Mouse (Mus musculus): ENCODE results near the gene Slc1a1.

The Slc1a1 gene

DNA sequence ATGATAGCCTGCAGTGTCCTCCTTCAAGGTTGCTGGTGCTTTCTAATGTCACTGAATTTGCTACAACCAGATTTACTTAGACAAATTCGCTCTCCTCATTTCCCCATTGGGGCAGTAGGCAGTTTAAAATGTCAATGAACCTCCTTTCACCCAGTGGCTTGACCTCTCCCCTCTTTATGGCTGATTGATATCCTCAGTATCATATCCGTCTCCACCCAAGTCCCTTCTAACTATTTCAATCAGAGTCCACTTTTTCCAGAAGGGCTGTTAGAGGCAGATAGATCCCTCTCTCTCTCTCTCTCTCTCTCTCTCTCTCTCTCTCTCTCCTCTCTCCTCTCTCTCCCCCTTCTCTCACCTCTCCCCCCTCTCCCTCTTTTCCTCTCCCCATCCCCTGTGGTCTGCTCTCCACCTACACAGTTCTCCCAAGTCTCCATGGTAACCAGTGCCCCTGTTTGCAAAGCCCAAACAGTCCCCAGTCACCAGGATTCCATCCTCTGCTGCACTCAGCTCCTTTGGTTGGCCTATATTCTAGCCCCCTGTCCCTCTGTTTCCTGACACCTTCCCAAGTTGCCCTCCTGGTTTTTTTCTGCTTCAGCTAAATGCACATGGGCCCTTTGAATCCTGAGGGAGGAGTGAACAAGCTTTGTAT, 80.9 kb downstream of the Slc1a1 start:
- DNase-seq (ENCODE audit: low read depth, low spot score) = no peak

DNA sequence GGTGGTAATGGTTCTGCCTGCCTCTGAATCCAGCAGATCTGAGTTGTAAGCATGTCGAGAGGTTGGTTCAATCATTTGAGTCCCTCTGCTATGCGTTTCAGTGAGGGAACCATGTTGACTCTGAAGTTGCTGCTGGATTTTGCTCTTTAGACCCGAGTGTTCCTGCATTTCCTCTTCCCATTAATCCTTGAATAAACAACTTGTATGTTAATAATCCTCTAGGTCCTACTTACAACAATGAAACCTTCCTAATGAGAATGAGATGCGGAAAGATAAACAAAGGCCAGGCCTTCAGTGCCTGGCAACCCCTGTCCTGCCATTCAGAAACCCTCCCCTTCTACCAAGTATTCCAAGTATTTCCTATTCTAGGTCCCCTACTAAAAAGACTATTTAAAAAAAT, 81.6 kb downstream of the Slc1a1 start:
- DNase-seq (ENCODE audit: low read depth, low spot score) = no peak

DNA sequence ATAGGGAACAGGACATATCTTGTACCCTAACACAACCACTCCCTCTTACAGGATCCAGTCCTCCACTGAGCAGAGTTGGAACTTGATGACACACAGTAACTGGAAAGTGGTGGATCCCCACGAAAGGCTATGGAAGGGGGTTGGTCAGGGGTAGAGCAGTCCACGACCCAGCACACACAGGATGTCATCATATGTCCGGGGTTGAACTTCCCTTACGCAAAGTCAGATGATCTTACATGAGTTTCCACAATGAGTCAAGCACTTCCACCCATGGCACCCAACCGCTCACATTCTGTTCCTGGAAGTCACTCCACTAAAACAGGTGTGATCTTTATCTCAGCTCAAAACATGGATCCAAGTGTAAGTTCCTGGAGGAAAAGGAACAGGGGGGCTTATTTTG, 83.0 kb downstream of the Slc1a1 start:
- DNase-seq (ENCODE audit: low read depth, low spot score) = no peak

DNA sequence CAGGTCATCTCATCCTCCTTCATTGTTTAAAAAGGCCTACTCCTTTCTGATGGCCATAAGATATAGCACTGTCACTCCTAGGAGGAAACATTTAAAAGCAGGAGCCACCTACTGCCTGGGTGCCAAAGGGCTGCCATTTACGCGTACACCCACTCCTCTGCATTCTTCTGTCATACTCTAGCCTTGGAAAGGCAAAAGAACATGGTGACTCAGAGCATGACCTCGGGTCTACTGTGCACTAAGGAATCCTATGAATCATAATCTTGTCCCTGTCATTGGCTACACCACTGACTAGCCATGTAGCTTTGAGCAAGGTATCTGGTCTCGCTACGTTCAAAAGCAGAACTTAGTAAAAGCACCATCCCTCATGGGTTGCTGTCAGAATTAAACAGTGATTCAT, 91.5 kb downstream of the Slc1a1 start:
- no peak for DNase-seq (ENCODE audit: low read depth, low spot score)

DNA sequence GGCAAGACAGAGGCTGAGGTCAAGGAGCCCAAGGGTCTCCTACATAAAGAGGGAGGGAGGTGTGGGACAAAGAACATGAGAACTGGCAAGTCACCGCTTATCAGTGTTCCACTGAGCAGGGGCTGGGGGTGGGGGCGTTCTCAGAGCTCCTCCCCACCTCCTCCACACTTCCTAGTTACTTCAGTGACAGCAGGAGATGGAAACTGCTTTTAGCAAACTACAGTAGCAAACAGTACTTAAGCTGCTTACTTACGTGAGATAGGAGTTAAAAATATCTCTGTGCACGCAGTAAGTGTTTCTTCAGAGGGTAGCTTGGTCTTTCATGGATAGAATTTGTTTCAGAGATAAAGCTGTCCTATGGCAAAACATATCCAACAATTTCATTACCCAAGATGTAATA, 92.5 kb downstream of the Slc1a1 start:
- DNase-seq (ENCODE audit: low read depth, low spot score) = no peak

DNA sequence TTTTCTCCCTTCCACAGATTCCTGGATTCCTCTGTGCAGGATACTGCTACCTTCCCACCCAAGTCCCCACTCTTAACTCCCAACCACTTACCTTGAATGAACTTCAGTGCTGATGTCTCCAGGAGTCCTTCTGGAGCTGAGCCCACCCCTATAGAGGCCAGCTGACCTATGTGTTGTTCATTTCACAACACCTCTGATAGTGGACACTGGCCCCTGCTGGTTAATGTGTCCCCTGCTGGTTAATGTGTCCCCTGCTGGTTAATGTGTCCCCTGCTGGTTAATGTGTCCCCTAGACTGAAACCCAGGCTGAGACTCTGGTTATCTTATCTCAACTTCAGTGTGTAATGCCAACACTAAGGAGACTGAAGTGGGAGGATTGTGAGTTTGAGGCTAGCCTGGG, 94.2 kb downstream of the Slc1a1 start:
- DNase-seq (ENCODE audit: low read depth, low spot score) = no peak

DNA sequence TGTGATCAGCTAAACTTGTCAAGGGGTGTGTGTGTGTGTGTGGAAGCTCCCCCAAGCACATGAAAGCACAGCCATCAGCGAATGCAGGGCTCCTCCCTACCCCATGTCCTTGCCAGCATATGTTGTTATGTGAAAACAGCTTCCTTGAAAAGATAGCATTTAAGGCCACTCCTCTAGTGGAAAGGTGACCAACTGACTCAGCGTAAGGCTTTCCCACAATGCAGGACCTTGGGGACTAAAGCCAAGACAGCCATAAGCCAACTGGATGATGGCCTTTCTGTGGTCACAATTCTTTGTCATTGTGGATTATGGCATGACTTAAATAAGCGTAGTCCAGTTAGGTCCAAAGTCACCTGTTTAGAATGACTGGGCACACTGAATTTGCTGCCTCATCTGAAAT, 100.0 kb downstream of the Slc1a1 start:
- DNase-seq (ENCODE audit: low read depth, low spot score) = no peak

DNA sequence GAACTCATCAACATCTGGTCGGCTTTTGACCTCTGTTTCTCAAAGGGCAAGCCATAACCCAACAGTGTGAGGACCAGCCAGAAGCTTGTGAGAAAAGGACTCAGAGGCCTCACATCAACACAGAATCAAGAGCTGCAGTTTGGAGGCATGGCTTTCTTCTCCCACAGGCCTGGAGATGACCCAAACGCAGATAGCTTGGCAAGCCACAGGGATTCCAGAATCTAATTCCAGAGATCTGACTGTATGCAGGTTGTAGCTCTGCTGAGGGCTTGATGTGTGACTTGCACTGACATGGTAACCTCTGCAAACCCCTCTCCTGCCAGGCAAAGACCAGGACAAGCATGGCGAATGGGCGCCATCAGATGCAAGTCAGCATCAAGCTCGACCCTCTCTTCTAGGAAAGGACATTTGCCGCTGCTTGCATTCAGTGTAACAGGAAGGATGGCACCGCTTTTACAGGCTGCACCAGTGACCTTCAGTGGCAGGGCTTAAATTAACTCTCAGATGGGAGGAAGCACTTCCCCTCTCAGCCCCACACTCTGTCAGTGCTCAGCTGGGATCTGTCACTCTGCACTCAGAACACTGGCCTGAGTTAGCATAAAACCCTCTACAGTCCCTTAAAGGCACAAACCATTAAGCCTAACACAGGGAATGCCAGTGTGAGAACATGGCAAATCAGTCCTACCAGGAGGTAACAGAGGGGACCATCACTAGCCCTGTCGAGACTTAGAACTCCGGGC, 105.5 kb downstream of the Slc1a1 start:
- DNase-seq (ENCODE audit: low read depth, low spot score) = no peak

DNA sequence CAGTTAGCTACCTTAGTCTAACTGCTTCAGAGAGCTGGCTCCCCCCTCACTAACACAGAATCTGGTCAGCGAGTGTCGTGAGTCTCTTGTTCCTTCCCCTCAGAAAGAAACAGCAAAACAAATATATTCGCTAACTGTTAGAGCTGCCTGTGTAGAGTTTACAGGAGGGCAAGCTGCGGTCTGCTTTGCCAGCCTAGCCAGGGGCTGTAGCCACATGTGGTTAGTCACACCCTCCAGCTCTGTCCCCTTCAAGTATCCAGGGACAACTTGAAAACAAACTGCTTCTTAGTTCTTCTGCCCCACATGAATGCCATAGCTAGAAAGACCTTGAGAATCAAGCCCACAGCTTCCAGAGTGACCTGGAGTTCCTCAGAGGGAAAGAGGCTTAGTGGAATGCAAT, 106.4 kb downstream of the Slc1a1 start:
- no peak for DNase-seq (ENCODE audit: low read depth, low spot score)

DNA sequence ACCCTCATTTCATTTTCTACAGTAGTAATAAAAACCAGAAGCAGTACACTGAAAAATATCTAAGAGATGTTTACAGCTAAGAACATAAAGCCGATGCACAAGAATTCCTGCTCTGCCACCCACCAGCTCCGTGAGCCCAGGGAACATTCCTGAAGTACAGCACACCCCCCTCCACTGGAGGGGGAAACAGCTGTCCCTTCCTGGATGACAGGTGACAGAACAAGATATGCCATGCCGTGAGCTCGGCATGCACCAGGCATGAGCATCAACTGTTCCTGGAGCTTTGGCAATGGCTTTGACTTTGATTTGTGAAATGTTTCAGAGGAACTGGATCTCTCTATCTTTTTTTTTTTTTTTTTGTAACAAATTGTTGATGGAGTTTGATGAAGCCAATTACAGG, 111.9 kb downstream of the Slc1a1 start:
- DNase-seq (ENCODE audit: low read depth, low spot score) = no peak

DNA sequence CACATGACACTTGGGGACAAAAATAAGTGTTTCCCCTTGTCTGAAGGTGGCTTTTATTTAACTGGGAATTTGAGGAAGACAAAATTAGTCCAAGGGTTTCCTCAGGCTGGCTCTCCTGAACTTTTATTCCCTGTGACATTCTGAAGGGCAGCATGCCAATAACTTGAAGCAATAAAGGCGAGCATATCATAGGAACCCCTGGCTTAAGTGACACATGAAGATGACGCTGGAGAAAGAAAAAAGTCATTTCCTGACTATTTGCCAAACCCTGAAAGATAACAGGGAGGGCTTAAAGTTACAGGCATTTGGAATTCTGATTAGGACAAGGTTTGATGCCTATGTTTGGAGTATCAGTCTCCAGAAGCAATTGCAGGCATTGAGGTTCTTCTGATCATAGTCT, 112.5 kb downstream of the Slc1a1 start:
- DNase-seq (ENCODE audit: low read depth, low spot score) = no peak

DNA sequence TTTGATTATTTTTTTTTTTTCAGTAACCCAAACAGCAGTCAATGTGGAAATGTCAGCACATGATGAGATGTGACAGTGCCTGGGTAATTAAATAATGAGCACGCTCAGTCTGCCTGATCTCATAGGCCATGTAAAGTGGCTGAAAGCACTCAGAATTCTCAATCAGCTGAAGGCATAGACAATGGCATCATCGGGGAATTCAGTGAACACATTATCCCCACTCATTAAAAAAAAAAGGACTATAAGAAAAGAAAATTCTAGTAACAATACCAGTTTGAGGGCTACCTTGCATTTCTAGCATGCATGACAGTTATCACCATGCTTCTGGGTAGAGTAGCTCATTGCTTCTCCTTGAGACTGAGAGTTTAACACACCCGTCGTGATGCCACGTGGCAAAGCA, 116.4 kb downstream of the Slc1a1 start:
- no peak for DNase-seq (ENCODE audit: low read depth, low spot score)

DNA sequence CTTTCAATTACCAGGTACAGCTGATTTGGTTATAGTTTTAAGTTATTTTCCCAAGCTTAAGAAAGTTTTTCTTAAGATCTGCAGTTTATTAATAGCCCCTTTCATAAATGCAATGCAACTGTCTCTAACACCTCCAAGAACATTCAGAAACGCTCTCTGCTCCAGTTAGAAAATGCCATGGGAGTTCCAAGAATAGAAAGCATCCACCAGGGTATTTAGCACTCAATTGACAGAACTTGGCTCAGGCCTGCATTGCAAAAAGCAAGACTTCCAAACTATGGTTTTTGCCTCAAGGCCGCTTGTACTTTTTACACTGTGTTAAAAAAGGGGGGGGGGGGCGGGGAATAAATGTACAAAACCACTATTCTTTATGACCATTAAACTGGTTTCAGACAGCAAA, 128.3 kb downstream of the Slc1a1 start:
- DNase-seq (ENCODE audit: low read depth, low spot score) = no peak

DNA sequence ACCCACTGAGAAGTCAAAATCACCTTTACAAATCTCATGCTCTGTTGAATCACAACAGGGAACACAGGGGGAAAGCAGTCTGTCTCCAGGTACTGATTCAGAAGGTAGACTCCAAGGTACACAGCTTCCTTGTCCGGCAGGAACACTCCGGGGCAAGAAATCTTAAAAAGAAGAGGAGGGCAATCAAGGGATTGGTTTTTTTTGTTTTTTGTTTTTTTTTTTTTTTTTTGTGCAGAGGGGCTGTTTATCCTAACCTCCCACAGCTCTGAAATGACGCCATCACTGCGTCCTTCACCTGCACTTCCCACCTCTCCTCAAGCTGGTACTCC, 128.6 kb downstream of the Slc1a1 start:
- DNase-seq (ENCODE audit: low read depth, low spot score) = no peak

Measured in c-Kit-negative CD71-positive TER-119-positive erythroid progenitor cells, embryonic 14.5 days (primary cell).